10 mouse cellular contexts compared by ENCODE assay signal in genomic region chr9:59653371-59653770, GRCm38 (mm10). TPM values are rescaled to one million over a fixed set of nuclear protein-coding genes. Genes with fewer than 3 reads are reported as not detected.
DNase-seq lines count a peak whose midpoint lies in the region; ATAC-seq and TF ChIP-seq lines count a peak whose summit lies in the region.
"Had no signal": no experiment of that assay in that cellular context is flagged by ENCODE, and none has a peak within 500 bp of the region (broad histone marks: within the 10 kb centered on the region; RNA-seq: fewer than 3 reads in every experiment).

No protein-coding gene starts in this region.

- H3K27ac ChIP-seq in intestine, embryonic 16.5 days (ENCODE audit: low read length), result peak overlapping the region; percentile 26; the same call in 1 of the 2 replicates
- no peak overlapping the region for H3K27ac ChIP-seq in intestine, postnatal 0 days (ENCODE audit: low read depth, low read length)
- H3K27ac ChIP-seq: limb, embryonic 12.5 days had no signal

- H3K9me3 ChIP-seq in intestine, embryonic 16.5 days (ENCODE audit: control insufficient read depth, low read length), result no peaks in the 10 kb centered on the region
- no peaks in the 10 kb centered on the region for H3K9me3 ChIP-seq in intestine, postnatal 0 days (ENCODE audit: control insufficient read depth)
- H3K9me3 ChIP-seq: limb, embryonic 12.5 days had no signal

- no peak for TF ChIP-seq CTCF in intestine, postnatal 0 days (IDR thresholded peaks at IDR 0.05; ENCODE audit: low read depth)

- 0 out of 2 replicates have a peak, but pooled peaks cover 2% of the 10 kb centered on the region for H3K36me3 ChIP-seq in intestine, embryonic 16.5 days (ENCODE audit: control insufficient read depth, insufficient read depth, low read length)
- peaks cover 21% of the 10 kb centered on the region for H3K36me3 ChIP-seq in intestine, postnatal 0 days (ENCODE audit: control insufficient read depth, insufficient read depth)

- ATAC-seq in intestine, embryonic 16.5 days, result no peak
- no peak for ATAC-seq in intestine, postnatal 0 days

- H3K4me3 ChIP-seq in intestine, embryonic 16.5 days (ENCODE audit: low read length), result no peak overlapping the region
- no peak overlapping the region for H3K4me3 ChIP-seq in intestine, postnatal 0 days (ENCODE audit: low read depth, low read length)
- H3K4me3 ChIP-seq: limb, embryonic 12.5 days had no signal

- H3K4me2 ChIP-seq in intestine, embryonic 16.5 days (ENCODE audit: low read depth, low read length), result no peak overlapping the region
- no peak overlapping the region for H3K4me2 ChIP-seq in intestine, postnatal 0 days (replicated peaks; ENCODE audit: low read depth)
- H3K4me2 ChIP-seq: limb, embryonic 12.5 days had no signal

- peaks cover 19% of the 10 kb centered on the region for H3K4me1 ChIP-seq in intestine, embryonic 16.5 days (ENCODE audit: control insufficient read depth, insufficient read depth, low read length)
- H3K4me1 ChIP-seq in intestine, postnatal 0 days (replicated peaks; ENCODE audit: control insufficient read depth, insufficient read depth, low read length), result peaks cover 14% of the 10 kb centered on the region; the same call in 1 of the 2 replicates

- no peak overlapping the region for H3K9ac ChIP-seq in intestine, embryonic 16.5 days (ENCODE audit: low read depth, low read length)
- H3K9ac ChIP-seq in intestine, postnatal 0 days (ENCODE audit: low read depth, low read length), result no peak overlapping the region
- H3K9ac ChIP-seq: limb, embryonic 12.5 days had no signal

- DNase-seq in 416B (ENCODE audit: low read depth) (peak; percentile 96), R1 (ENCODE audit: low read depth, low spot score) (peak; percentile 93)
- DNase-seq in large intestine, adult 2 months (ENCODE audit: low read depth, low spot score), result peak; percentile 85
- DNase-seq in neural tube, embryonic 10.5 days (ENCODE audit: extremely low spot score, low spot score), result no peak
- DNase-seq in thymus, postnatal 10 days (ENCODE audit: low spot score in 2 of 2), result no peak
- DNase-seq in gastrocnemius, postnatal 4 days (ENCODE audit: low spot score in 2 of 2), result no peak
- DNase-seq: kidney, adult 8-10 months had no signal

- H3K27me3 ChIP-seq in intestine, embryonic 16.5 days (replicated peaks; ENCODE audit: control insufficient read depth, insufficient read depth, low read length), result no peaks in the 10 kb centered on the region
- no peaks in the 10 kb centered on the region for H3K27me3 ChIP-seq in intestine, postnatal 0 days (replicated peaks; ENCODE audit: control insufficient read depth, insufficient read depth, low read length)
- H3K27me3 ChIP-seq: limb, embryonic 12.5 days had no signal

- 25% methylated on average over 3 of the region's 3 CpGs for WGBS in intestine, embryonic 16.5 days
- WGBS in intestine, postnatal 0 days, result 20% methylated on average over 3 of the region's 3 CpGs
- WGBS in large intestine, adult 2 months, result 4% methylated on average over 3 of the region's 3 CpGs

RNA-seq across cellular contexts. Expression of gene Pkm, which starts 2.8 kb away (rescaled TPM):
- polyA plus RNA-seq in intestine, embryonic 16.5 days (2015; fragmentation: Nextera tagmentation; extraction: Ambion mirVana), result 1,051 and 1,198 TPM in 2 replicates
- 271 and 302 TPM in 2 replicates for polyA plus RNA-seq in intestine, postnatal 0 days (2015; fragmentation: Nextera tagmentation; extraction: Ambion mirVana)
- polyA plus RNA-seq in large intestine, adult 2 months (2012; rRNA removed), result 391 and 778 TPM in 2 replicates
- total RNA-seq in gastrocnemius, postnatal 4 days (2021), result 1,000 to 10,000 TPM; 1,566 to 1,695 TPM

RNA-seq across cellular contexts. Expression of gene Gramd2, which starts 26.6 kb away (rescaled TPM):
- polyA plus RNA-seq in intestine, embryonic 16.5 days (2015; fragmentation: Nextera tagmentation; extraction: Ambion mirVana), result 1.1 and 1.6 TPM in 2 replicates
- 0.37 and 0.39 TPM in 2 replicates for polyA plus RNA-seq in intestine, postnatal 0 days (2015; fragmentation: Nextera tagmentation; extraction: Ambion mirVana)
- polyA plus RNA-seq in large intestine, adult 2 months (2012; rRNA removed), result 3.7 and 11.0 TPM in 2 replicates
- under 1 TPM; 0.54 to 0.60 TPM for total RNA-seq in gastrocnemius, postnatal 4 days (2021)

RNA-seq across cellular contexts. Expression of gene Parp6, which starts 36.3 kb away (rescaled TPM):
- 20.2 and 22.2 TPM in 2 replicates for polyA plus RNA-seq in intestine, embryonic 16.5 days (2015; fragmentation: Nextera tagmentation; extraction: Ambion mirVana)
- polyA plus RNA-seq in intestine, postnatal 0 days (2015; fragmentation: Nextera tagmentation; extraction: Ambion mirVana), result 12.0 and 14.3 TPM in 2 replicates
- 21.6 and 22.4 TPM in 2 replicates for polyA plus RNA-seq in large intestine, adult 2 months (2012; rRNA removed)
- total RNA-seq in gastrocnemius, postnatal 4 days (2021), result 10 to 100 TPM; 22.2 to 24.0 TPM

Comparison
In these comparisons a context has a peak if more than half of its experiments do, and no peak if none do; other contexts are left out.
1. DNase-seq: peak in 416B (single experiment), R1 (single experiment) and large intestine, adult 2 months (single experiment); none in neural tube, embryonic 10.5 days (single experiment), thymus, postnatal 10 days (0 of 2) and gastrocnemius, postnatal 4 days (0 of 2).